Mouse (Mus musculus): ENCODE data around the gene Dsn1. TPM values are rescaled to one million over a fixed set of nuclear protein-coding genes. Genes with fewer than 3 reads are reported as not detected.

Gene Dsn1
- polyA plus RNA-seq (2011; ENCODE audit: insufficient read depth, insufficient read length, low read depth, missing spikeins), result 33.3 and 40.8 TPM in 2 replicates

DNA sequence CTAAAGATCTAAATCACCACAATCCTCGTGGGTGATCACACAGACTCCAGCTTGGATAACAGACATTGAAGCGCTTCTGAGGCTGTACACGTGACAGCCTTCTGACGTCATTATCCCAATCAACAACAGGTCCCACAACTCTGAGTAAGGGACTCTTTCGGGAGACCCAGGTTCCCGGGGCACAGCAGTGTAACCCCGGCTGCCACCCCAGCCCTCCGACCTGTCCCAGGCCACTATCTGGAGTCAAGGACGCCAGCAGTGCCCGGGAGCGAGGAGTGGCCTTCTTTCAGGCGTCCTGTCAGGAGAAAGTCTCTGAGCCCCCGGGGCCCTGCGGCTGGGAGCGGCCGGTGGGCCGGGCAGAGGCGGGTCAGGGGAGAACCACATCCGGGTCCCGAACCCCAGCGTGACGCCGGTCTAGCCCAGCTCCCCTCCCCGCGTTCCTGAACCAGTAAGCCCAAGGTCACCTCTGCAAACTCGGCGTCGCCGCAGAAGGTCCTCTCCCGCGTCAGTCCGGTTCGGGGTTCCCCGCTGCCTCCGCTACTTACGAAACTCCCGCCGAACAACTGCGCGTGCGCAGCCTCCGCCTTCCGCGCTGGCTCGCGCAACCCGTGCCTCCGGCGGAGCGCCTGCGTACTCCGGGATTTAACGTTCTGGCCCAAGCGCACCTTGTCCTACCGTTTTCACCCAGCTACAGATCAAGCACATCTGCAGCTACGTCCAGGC is at the start of gene Dsn1:
Gene Dsn1 (minus strand): TSS at position 644 of the 723 bp plus-strand sequence.
- Histone ChIP-seq H3K36me3 (ENCODE audit: control insufficient read depth, insufficient read depth, low read length, poor library complexity, severe bottlenecking) (peaks cover 7% of the 10 kb centered on the region), H3K27me3 (ENCODE audit: control insufficient read depth, insufficient read depth, low read length, poor library complexity, severe bottlenecking) (no peaks in the 10 kb centered on the region), H3K9me3 (replicated peaks; ENCODE audit: control insufficient read depth, insufficient read depth, low read length, poor library complexity, severe bottlenecking) (no peaks in the 10 kb centered on the region), H3K9ac (ENCODE audit: low read depth, poor library complexity, severe bottlenecking) (peak within 1 kb of the TSS; percentile 78), H3K4me1 (ENCODE audit: control insufficient read depth, insufficient read depth, low read length) (no peaks in the 10 kb centered on the region), H3K27ac (ENCODE audit: insufficient read depth, low read length) (peak within 1 kb of the TSS; percentile 90), H3K4me3 (ENCODE audit: low read depth, low read length) (peak within 1 kb of the TSS; percentile 74)
- TF ChIP-seq CTCF (IDR thresholded peaks at IDR 0.05; ENCODE audit: low read depth, low read length) (no peak), POLR2A (IDR thresholded peaks at IDR 0.05; ENCODE audit: insufficient read depth, low read length) (peak; percentile 58), EP300 (IDR thresholded peaks at IDR 0.05; ENCODE audit: insufficient read depth, low read depth, low read length) (peak; percentile 42; the same call in 1 of the 2 replicates)

DNA sequence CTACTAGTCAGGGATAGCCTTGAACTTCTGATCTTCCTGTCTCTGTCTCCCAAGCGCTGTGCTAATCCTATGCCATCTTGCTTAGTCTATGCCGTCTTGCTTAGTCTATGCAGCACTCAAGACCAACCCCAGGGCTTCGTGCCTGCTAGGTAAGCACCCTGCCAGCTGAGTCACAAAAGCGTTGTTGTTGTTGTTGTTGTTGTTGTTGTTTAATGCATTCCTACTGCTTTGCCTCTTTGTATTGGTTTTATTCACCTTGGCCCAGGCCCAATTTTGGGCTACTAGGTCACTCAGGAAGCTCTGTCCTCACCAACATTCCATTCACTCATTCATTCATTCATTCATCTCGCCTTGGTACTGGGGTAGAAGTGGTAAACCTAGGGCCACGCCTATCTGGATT is 48.8 kb upstream of the Dsn1 start:
- Histone ChIP-seq H3K36me3 (ENCODE audit: control insufficient read depth, insufficient read depth, low read length, poor library complexity, severe bottlenecking) (no peaks in the 10 kb centered on the region), H3K4me1 (ENCODE audit: control insufficient read depth, insufficient read depth, low read length) (peaks cover 10% of the 10 kb centered on the region), H3K27ac (ENCODE audit: insufficient read depth, low read length) (no peak overlapping the region)

DNA sequence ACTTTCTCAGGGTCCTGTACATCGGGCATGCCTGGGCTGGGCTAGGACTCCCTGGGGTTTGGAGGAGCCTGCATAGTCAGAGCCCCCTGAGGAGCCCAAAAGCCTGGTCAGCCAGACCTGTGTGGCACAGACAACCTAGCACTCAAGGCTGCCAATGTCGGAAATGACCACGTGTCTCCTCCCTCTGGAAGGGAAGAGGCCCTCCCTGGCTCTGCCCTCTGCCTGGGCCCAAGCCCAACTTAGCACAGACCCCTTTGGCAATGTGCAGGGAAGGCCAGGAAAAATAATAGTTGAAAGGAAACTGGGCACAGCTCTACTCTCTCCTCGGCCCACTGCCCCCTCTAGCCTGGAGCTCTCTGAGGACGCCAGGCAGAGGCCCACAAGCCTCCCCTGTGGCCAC is 47.9 kb upstream of the Dsn1 start:
- Histone ChIP-seq H3K4me3 (ENCODE audit: low read depth, low read length) (no peak overlapping the region), H3K27me3 (ENCODE audit: control insufficient read depth, insufficient read depth, low read length, poor library complexity, severe bottlenecking) (no peaks in the 10 kb centered on the region), H3K9ac (ENCODE audit: low read depth, poor library complexity, severe bottlenecking) (peak overlapping the region; percentile 20; the same call in 1 of the 2 replicates), H3K27ac (ENCODE audit: insufficient read depth, low read length) (0 out of 2 replicates have a peak overlapping the region, but pooled peaks have one; percentile 34), H3K36me3 (ENCODE audit: control insufficient read depth, insufficient read depth, low read length, poor library complexity, severe bottlenecking) (no peaks in the 10 kb centered on the region), H3K4me1 (ENCODE audit: control insufficient read depth, insufficient read depth, low read length) (peaks cover 8% of the 10 kb centered on the region), H3K9me3 (replicated peaks; ENCODE audit: control insufficient read depth, insufficient read depth, low read length, poor library complexity, severe bottlenecking) (no peaks in the 10 kb centered on the region)
- TF ChIP-seq CTCF (IDR thresholded peaks at IDR 0.05; ENCODE audit: low read depth, low read length) (no peak), POLR2A (IDR thresholded peaks at IDR 0.05; ENCODE audit: insufficient read depth, low read length) (no peak), EP300 (IDR thresholded peaks at IDR 0.05; ENCODE audit: insufficient read depth, low read depth, low read length) (no peak)

More for the DNA sequence above, 48.8 kb upstream of the Dsn1 start:
- Histone ChIP-seq H3K9ac (ENCODE audit: low read depth, poor library complexity, severe bottlenecking) (no peak overlapping the region), H3K4me3 (ENCODE audit: low read depth, low read length) (no peak overlapping the region), H3K27me3 (ENCODE audit: control insufficient read depth, insufficient read depth, low read length, poor library complexity, severe bottlenecking) (no peaks in the 10 kb centered on the region), H3K9me3 (replicated peaks; ENCODE audit: control insufficient read depth, insufficient read depth, low read length, poor library complexity, severe bottlenecking) (no peaks in the 10 kb centered on the region)
- TF ChIP-seq CTCF (IDR thresholded peaks at IDR 0.05; ENCODE audit: low read depth, low read length) (no peak), EP300 (IDR thresholded peaks at IDR 0.05; ENCODE audit: insufficient read depth, low read depth, low read length) (no peak), POLR2A (IDR thresholded peaks at IDR 0.05; ENCODE audit: insufficient read depth, low read length) (no peak)

DNA sequence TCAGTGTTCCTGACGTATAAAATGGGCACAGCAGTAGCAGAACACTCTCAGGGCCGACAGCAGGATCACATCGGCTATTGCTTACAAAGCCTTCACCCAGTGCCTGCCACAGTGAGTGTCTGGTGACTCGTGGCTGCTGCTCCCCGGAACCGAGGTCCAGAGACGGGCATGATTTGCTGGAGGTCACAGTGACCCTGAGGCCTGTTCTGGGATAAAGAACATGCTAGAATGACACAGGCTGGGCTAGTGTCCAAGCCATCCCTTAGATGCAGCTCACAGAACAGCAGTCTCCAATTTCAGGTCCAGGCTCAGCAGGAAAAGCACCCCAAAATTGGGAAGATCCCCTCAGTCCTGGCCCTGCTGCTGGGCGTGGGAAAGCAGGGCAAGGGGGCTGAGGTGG is 47.3 kb upstream of the Dsn1 start:
- Histone ChIP-seq H3K4me3 (ENCODE audit: low read depth, low read length) (no peak overlapping the region), H3K4me1 (ENCODE audit: control insufficient read depth, insufficient read depth, low read length) (peaks cover 8% of the 10 kb centered on the region), H3K27me3 (ENCODE audit: control insufficient read depth, insufficient read depth, low read length, poor library complexity, severe bottlenecking) (no peaks in the 10 kb centered on the region), H3K9me3 (replicated peaks; ENCODE audit: control insufficient read depth, insufficient read depth, low read length, poor library complexity, severe bottlenecking) (no peaks in the 10 kb centered on the region), H3K36me3 (ENCODE audit: control insufficient read depth, insufficient read depth, low read length, poor library complexity, severe bottlenecking) (no peaks in the 10 kb centered on the region), H3K27ac (ENCODE audit: insufficient read depth, low read length) (peak overlapping the region; percentile 34; the same call in 1 of the 2 replicates), H3K9ac (ENCODE audit: low read depth, poor library complexity, severe bottlenecking) (no peak overlapping the region)
- TF ChIP-seq CTCF (IDR thresholded peaks at IDR 0.05; ENCODE audit: low read depth, low read length) (no peak), EP300 (IDR thresholded peaks at IDR 0.05; ENCODE audit: insufficient read depth, low read depth, low read length) (no peak), POLR2A (IDR thresholded peaks at IDR 0.05; ENCODE audit: insufficient read depth, low read length) (no peak)

DNA sequence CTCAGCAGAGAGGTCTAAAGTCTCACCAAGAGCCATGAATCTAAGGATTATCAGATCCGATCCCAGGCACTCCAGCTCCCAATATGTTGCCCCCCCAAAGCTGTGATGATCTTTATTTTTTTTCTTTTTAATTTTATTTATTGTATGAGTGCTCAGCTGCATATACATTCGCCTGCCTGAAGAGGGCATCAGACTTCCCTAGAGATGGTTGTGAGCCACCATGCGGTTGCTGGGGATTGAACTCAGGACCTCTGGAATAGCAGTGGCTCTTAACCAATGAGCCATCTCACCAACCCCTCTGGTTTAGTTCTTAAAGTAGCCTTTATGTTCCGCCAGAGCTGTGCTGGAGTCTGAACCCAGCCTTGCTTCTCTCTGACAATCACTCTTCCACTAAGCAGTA is 46.8 kb upstream of the Dsn1 start:
- no peak overlapping the region for H3K9ac ChIP-seq (ENCODE audit: low read depth, poor library complexity, severe bottlenecking)
- peaks cover 8% of the 10 kb centered on the region for H3K4me1 ChIP-seq (ENCODE audit: control insufficient read depth, insufficient read depth, low read length)
- 0 out of 2 replicates have a peak overlapping the region, but pooled peaks have one; percentile 34 for H3K27ac ChIP-seq (ENCODE audit: insufficient read depth, low read length)
- no peak for TF ChIP-seq EP300 (IDR thresholded peaks at IDR 0.05; ENCODE audit: insufficient read depth, low read depth, low read length)
- no peak for TF ChIP-seq POLR2A (IDR thresholded peaks at IDR 0.05; ENCODE audit: insufficient read depth, low read length)
- peak; percentile 33 for TF ChIP-seq CTCF (IDR thresholded peaks at IDR 0.05; ENCODE audit: low read depth, low read length)
- H3K27me3 ChIP-seq (ENCODE audit: control insufficient read depth, insufficient read depth, low read length, poor library complexity, severe bottlenecking), result no peaks in the 10 kb centered on the region
- H3K4me3 ChIP-seq (ENCODE audit: low read depth, low read length), result no peak overlapping the region
- no peaks in the 10 kb centered on the region for H3K36me3 ChIP-seq (ENCODE audit: control insufficient read depth, insufficient read depth, low read length, poor library complexity, severe bottlenecking)
- H3K9me3 ChIP-seq (replicated peaks; ENCODE audit: control insufficient read depth, insufficient read depth, low read length, poor library complexity, severe bottlenecking), result no peaks in the 10 kb centered on the region

DNA sequence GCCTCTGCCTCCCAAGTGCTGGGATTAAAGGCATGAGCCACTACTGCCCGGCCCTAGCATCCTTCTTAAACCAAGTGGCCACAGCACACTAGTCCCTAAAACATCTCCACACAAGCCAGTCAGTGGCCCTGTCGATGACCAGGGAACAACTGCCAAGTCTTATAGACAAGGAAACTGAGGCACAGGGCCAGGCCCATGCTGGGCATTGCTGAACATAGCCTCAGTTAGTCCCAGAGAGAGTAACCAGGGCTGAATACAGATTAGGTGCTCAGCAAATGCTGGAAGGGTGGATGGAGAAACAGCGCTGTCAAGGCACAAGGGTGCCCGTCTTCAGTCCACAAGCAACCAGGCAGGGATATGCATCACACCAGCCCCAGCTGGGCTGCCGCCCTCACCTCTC is 46.2 kb upstream of the Dsn1 start:
- peaks cover 8% of the 10 kb centered on the region for H3K4me1 ChIP-seq (ENCODE audit: control insufficient read depth, insufficient read depth, low read length)
- H3K27me3 ChIP-seq (ENCODE audit: control insufficient read depth, insufficient read depth, low read length, poor library complexity, severe bottlenecking), result no peaks in the 10 kb centered on the region
- TF ChIP-seq CTCF (IDR thresholded peaks at IDR 0.05; ENCODE audit: low read depth, low read length) (no peak), EP300 (IDR thresholded peaks at IDR 0.05; ENCODE audit: insufficient read depth, low read depth, low read length) (no peak), POLR2A (IDR thresholded peaks at IDR 0.05; ENCODE audit: insufficient read depth, low read length) (no peak)
- H3K9me3 ChIP-seq (replicated peaks; ENCODE audit: control insufficient read depth, insufficient read depth, low read length, poor library complexity, severe bottlenecking), result no peaks in the 10 kb centered on the region
- H3K36me3 ChIP-seq (ENCODE audit: control insufficient read depth, insufficient read depth, low read length, poor library complexity, severe bottlenecking), result no peaks in the 10 kb centered on the region
- no peak overlapping the region for H3K27ac ChIP-seq (ENCODE audit: insufficient read depth, low read length)
- no peak overlapping the region for H3K4me3 ChIP-seq (ENCODE audit: low read depth, low read length)
- no peak overlapping the region for H3K9ac ChIP-seq (ENCODE audit: low read depth, poor library complexity, severe bottlenecking)
